Mouse (Mus musculus): ENCODE data around the gene Mcts2.

DNA sequence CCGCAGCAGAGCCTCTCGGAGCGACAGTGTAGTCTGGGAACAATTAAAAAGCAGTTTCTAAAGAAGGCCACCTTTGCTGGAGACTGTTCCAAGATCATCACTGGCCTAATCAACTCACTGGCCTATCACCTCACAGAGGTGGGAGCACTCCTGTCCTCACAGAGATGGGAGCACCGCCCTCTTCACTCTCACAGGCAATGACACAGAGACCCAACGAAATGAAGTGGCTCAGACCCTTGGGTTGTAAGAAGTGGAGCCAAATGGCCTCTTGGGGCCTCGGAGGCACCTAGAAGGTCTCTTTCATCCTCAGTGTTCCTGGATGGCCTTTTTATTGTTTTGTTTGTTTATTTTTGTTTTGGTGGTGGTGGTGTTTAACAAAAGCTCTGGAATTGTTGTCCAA, 39.4 kb downstream of the Mcts2 start:
- TF ChIP-seq POLR2AphosphoS2 (IDR thresholded peaks at IDR 0.05; ENCODE audit: insufficient read length, low read depth) (no peak), MAX (IDR thresholded peaks at IDR 0.05; ENCODE audit: low read depth) (no peak), TCF12 (IDR thresholded peaks at IDR 0.05; ENCODE audit: insufficient read depth, poor library complexity, severe bottlenecking) (no peak), POLR2A (IDR thresholded peaks at IDR 0.05; ENCODE audit: insufficient read length, low read depth) (no peak), MYOD1 (IDR thresholded peaks at IDR 0.05; ENCODE audit: control insufficient read depth in 1 of 3, insufficient read length in 2 of 3, low read depth in 2 of 3) (no peak)

All from myocyte (in vitro differentiated cells).